Mouse (Mus musculus) forebrain, postnatal 0 days (tissue): ENCODE data around the gene Metrnl. TPM values are rescaled to one million over a fixed set of nuclear protein-coding genes. Genes with fewer than 3 reads are reported as not detected.
"Not testable (repeated sequence)": the region's sequence is repeated elsewhere in the genome, so short reads cannot be mapped to it uniquely, and the experiment has no call there.

ENCODE experiments used
- ATAC-seq: fragments of 200-750 bp; cut with Nextera tagmentation; 2 replicates; pipeline ENCODE4 v1.8.0; 2017; ENCODE audit warnings: mild to moderate bottlenecking, moderate library complexity
- DNase-seq: peaks from one replicate; pipeline ENCODE4 v3.0.0-alpha.2; 2015
- H3K27ac ChIP-seq: fragments of 300-500 bp; sonication (generic); 2 replicates; pipeline ENCODE4 v1.5.1; 2014; ENCODE audit warnings: low read depth, mild to moderate bottlenecking, antibody characterized with exemption, low read length, moderate library complexity, mixed read lengths
- H3K27me3 ChIP-seq: fragments of 300-500 bp; sonication (generic); 2 replicates; pipeline ENCODE4 v1.6.1; 2014; ENCODE audit warnings: mild to moderate bottlenecking, low read length, mixed read lengths; ENCODE audit not compliant: insufficient read depth
- H3K36me3 ChIP-seq: fragments of 300-500 bp; sonication (generic); 2 replicates; pipeline ENCODE4 v1.6.1; 2014; ENCODE audit warnings: mild to moderate bottlenecking, moderate library complexity; ENCODE audit not compliant: insufficient read depth
- H3K4me1 ChIP-seq: fragments of 300-500 bp; sonication (generic); 2 replicates; pipeline ENCODE4 v1.6.1; 2014; ENCODE audit warnings: antibody characterized with exemption; ENCODE audit not compliant: insufficient read depth
- H3K4me2 ChIP-seq: fragments of 300-500 bp; sonication (generic); 2 replicates; pipeline ENCODE4 v1.6.1; 2014; ENCODE audit warnings: low read depth, mild to moderate bottlenecking, moderate library complexity
- H3K4me3 ChIP-seq: fragments of 300-500 bp; sonication (generic); 2 replicates; pipeline ENCODE4 v1.5.1; 2014; ENCODE audit warnings: low read depth, low read length, mixed read lengths
- H3K9ac ChIP-seq: fragments of 300-500 bp; sonication (generic); 2 replicates; pipeline ENCODE4 v1.6.1; 2014; ENCODE audit warnings: mild to moderate bottlenecking
- H3K9me3 ChIP-seq: fragments of 300-500 bp; sonication (generic); 2 replicates; pipeline ENCODE4 v1.6.1; 2016; ENCODE audit warnings: low read length
- CTCF ChIP-seq: sonication (generic); IDR thresholded peaks from 2 replicates; pipeline ENCODE4 v1.5.1; 2016; ENCODE audit warnings: antibody characterized with exemption, control low read depth, low read depth
- WGBS: fragments of 180-500 bp; shearing (Covaris S2); extraction: QIAGEN DNeasy Blood & Tissue Kit; methylation state at CpG from one replicate; pipeline ENCODE4 v1.1.7; 2014; 5-methylcytosine and 5-hydroxymethylcytosine counted together
- polyA plus RNA-seq: library from polyadenylated mRNA; unstranded; fragments of >200 nt; fragmentation: Nextera tagmentation; extraction: Ambion mirVana; gene quantifications from 2 replicates; pipeline ENCODE4 v1.2.1, GENCODE M21; 2015
- total RNA-seq: library from RNA; depleted of rRNA; stranded (reverse); fragments of >200 nt; gene quantifications from 2 replicates; pipeline ENCODE4 v1.2.3, GENCODE M21; 2014

Metrnl gene
- total and polyA plus RNA-seq, 2 experiments from 2014 or later = 9.3 to 9.6 TPM

DNA sequence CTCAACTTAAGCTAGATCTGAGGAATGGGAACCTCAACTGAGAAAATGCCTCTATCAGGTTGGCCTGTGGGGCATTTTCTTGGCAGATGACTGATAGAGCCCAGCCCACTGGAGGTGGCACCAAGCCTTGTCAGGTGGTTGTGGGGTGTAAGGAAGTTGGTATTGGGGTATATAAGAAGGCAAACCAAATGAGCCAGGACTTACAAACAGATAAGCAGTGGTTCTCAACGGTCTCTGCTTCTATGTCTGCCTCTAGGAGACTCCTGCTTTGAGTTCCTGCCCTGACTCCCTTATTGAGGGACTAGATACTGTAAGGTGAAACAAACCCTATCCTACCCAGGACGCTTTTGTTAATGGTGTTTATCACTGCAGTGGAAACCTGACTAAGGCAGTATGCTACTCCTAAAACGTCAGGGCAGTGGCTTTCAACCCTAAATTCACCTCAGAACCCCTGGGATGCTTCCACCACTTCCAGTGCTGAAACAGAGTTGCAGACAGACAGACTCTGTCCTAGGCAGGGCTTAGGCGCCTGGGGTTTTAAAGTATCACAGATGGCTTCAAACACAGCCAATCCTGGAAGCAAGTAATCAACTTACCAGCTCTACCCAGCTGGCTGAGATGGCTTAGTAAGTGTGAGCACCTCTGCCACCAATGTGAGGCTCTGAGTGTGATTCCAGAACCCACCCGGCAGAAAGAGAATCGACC, 45.4 kb upstream of the Metrnl start:
- 84% methylated on average over 6 of the region's 6 CpGs for WGBS
- no peak for ATAC-seq
- no peaks in the 10 kb centered on the region for H3K4me1 ChIP-seq

GRCm38 (mm10) chr11:121658151-121658550, 43.2 kb upstream of the Metrnl start:
- WGBS = 32% methylated on average over 1 of the region's 1 CpGs
- H3K9ac ChIP-seq = no peak overlapping the region
- DNase-seq (no peak), ATAC-seq (no peak)
- no peaks in the 10 kb centered on the region for H3K4me1 ChIP-seq
- TF ChIP-seq CTCF = no peak
- no peaks in the 10 kb centered on the region for H3K9me3 ChIP-seq
- H3K27ac ChIP-seq = no peak overlapping the region
- H3K36me3 ChIP-seq = no peaks in the 10 kb centered on the region
- H3K4me2 ChIP-seq = no peak overlapping the region
- H3K4me3 ChIP-seq = no peak overlapping the region
- no peaks in the 10 kb centered on the region for H3K27me3 ChIP-seq

More for the DNA sequence above, 45.4 kb upstream of the Metrnl start:
- H3K9me3 ChIP-seq = no peaks in the 10 kb centered on the region
- H3K4me3 ChIP-seq = no peak overlapping the region
- no peak overlapping the region for H3K27ac ChIP-seq
- no peaks in the 10 kb centered on the region for H3K27me3 ChIP-seq
- H3K36me3 ChIP-seq = no peaks in the 10 kb centered on the region
- H3K4me2 ChIP-seq = no peak overlapping the region
- H3K9ac ChIP-seq = no peak overlapping the region
- no peak for TF ChIP-seq CTCF
- no peak for DNase-seq

GRCm38 (mm10) chr11:121660604-121661003, 40.7 kb upstream of the Metrnl start:
- WGBS = 95% methylated on average over 2 of the region's 2 CpGs
- not testable (repeated sequence) for DNase-seq, H3K4me3 ChIP-seq, H3K36me3 ChIP-seq, H3K4me2 ChIP-seq, ATAC-seq, H3K27me3 ChIP-seq, H3K27ac ChIP-seq, H3K9ac ChIP-seq, H3K4me1 ChIP-seq, H3K9me3 ChIP-seq

DNA sequence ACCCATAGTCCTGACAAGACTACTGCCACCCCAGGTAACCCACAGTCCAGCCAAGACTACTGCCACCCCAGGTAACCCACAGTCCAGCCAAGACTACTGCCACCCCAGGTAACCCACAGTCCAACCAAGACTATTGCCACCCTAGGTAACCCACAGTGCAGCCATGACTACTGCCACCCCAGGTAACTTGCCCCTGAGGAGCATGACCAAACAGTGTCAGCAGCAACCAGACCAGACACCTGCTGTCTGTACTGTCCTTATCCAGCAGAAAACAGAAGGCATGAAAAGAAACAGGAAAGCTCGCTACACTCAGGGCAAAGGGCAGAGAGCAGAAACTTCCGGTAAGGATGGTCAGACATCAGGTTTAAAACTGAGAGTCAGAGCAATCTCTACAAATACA, 40.2 kb upstream of the Metrnl start:
- Histone ChIP-seq H3K27ac (no peak overlapping the region), H3K27me3 (no peaks in the 10 kb centered on the region), H3K4me1 (no peaks in the 10 kb centered on the region), H3K4me3 (no peak overlapping the region), H3K36me3 (no peaks in the 10 kb centered on the region), H3K9ac (no peak overlapping the region), H3K4me2 (no peak overlapping the region), H3K9me3 (no peaks in the 10 kb centered on the region)
- TF ChIP-seq CTCF = no peak
- DNase-seq (no peak), ATAC-seq (no peak)
- 88% methylated on average over 2 of the region's 2 CpGs for whole genome bisulfite sequencing

GRCm38 (mm10) chr11:121667541-121667940, 33.8 kb upstream of the Metrnl start:
- WGBS = 96% methylated on average over 4 of the region's 4 CpGs
- no peak for TF ChIP-seq CTCF
- DNase-seq = no peak
- Histone ChIP-seq H3K27ac (no peak overlapping the region), H3K36me3 (0 out of 2 replicates have a peak, but pooled peaks cover 4% of the 10 kb centered on the region), H3K27me3 (no peaks in the 10 kb centered on the region), H3K9ac (no peak overlapping the region), H3K9me3 (no peaks in the 10 kb centered on the region), H3K4me2 (no peak overlapping the region), H3K4me1 (peaks cover 6% of the 10 kb centered on the region; the same call in 1 of the 2 replicates), H3K4me3 (no peak overlapping the region)
- ATAC-seq = no peak

DNA sequence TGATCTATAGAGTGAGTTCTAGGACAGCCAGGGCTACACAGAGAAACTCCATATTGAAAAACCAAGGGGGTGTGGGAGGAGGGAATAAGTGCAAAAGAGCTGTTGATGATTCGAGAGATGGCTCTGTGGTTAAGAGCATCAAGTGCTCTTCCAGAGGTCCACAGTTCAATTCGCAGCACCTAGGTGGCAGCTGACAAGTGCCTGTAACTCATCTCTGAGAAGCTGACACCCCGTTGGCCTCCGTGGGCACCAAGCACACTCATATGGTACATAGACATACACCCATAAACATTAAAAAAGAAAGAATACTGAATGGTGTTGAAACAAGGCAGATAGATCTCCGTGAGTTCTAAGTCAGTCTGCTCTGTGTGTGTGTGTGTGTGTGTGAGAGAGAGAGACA, 32.6 kb upstream of the Metrnl start:
- no peak for TF ChIP-seq CTCF
- Histone ChIP-seq H3K36me3 (0 out of 2 replicates have a peak, but pooled peaks cover 4% of the 10 kb centered on the region), H3K9me3 (no peaks in the 10 kb centered on the region), H3K4me3 (no peak overlapping the region), H3K27me3 (no peaks in the 10 kb centered on the region), H3K9ac (no peak overlapping the region), H3K4me2 (no peak overlapping the region), H3K27ac (no peak overlapping the region), H3K4me1 (peaks cover 6% of the 10 kb centered on the region; the same call in 1 of the 2 replicates)
- DNase-seq (no peak), ATAC-seq (no peak)
- WGBS = 94% methylated on average over 5 of the region's 5 CpGs

DNA sequence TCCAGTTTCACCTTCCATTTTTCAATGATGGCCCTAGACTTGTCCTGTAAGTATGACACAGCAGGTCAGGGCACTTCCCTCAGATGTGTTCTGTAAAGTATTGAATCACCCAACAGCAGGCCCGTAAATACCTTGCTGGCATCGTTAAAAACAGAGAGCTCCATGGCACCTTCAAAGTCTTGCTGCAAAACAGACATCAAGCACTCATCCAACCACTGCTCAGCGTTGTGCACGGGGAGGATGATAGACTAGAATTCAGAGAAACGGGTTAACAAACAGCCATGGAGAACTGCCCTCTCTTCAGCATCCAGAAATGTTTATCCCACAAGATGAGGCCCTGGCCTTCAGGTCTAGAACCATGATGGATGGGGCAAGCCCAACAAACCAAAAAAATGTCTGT, 30.4 kb upstream of the Metrnl start:
- H3K27ac ChIP-seq = no peak overlapping the region
- H3K27me3 ChIP-seq = no peaks in the 10 kb centered on the region
- no peaks in the 10 kb centered on the region for H3K9me3 ChIP-seq
- no peak overlapping the region for H3K4me3 ChIP-seq
- DNase-seq (no peak), ATAC-seq (no peak)
- peaks cover 6% of the 10 kb centered on the region; the same call in 1 of the 2 replicates for H3K4me1 ChIP-seq
- WGBS = 94% methylated on average over 5 of the region's 5 CpGs
- H3K36me3 ChIP-seq = 0 out of 2 replicates have a peak, but pooled peaks cover 4% of the 10 kb centered on the region
- TF ChIP-seq CTCF = no peak
- H3K4me2 ChIP-seq = no peak overlapping the region
- no peak overlapping the region for H3K9ac ChIP-seq
